Mouse (Mus musculus) Patski (cell line): Measurements from ENCODE around the gene Zfp512b. TPM values are rescaled to one million over a fixed set of nuclear protein-coding genes. Genes with fewer than 3 reads are reported as not detected.

Experiments used
- ATAC-seq: fragments of 100-300 bp; one replicate; pipeline ENCODE4 v1.8.0; 2021
- CTCF ChIA-PET: fragments of 350-600 bp; sonication (Branson Sonifier 250); formaldehyde crosslinking; loops from one replicate; lab custom pipeline; 2022; ENCODE audit warnings: inconsistent platforms; lab: Charles Lee
- POLR2A ChIA-PET: fragments of 350-600 bp; sonication (Branson Sonifier 250); formaldehyde crosslinking; loops from one replicate; lab custom pipeline; 2022; ENCODE audit warnings: antibody characterized with exemption, inconsistent platforms; lab: Charles Lee
- DNase-seq: peaks from one replicate; pipeline ENCODE4 v3.0.0-alpha.2; 2011; ENCODE audit warnings: low read depth, low spot score
- H3K27me3 ChIP-seq: fragments of 371-371 bp; one replicate; pipeline ENCODE4 v1.5.1; 2021
- CTCF ChIP-seq: fragments of 100-300 bp; IDR thresholded peaks from one replicate; pipeline ENCODE4 v1.5.1; 2021
- in situ Hi-C: fragments of 300-500 bp; cut with MboI; formaldehyde crosslinking; loops from 3 replicates; pipeline ENCODE4 v1.11.1; 2018; ENCODE audit warnings: low pct_unique_long_range_greater_than_20kb, mixed read lengths
- polyA plus RNA-seq: library from polyadenylated mRNA; unstranded; gene quantifications from one replicate; pipeline ENCODE4 v1.2.3, GENCODE M21; 2021

Gene Zfp512b
- polyA plus RNA-seq, 1 experiment from 2014 or later, result 63.1 TPM

GRCm38 (mm10) chr2:181577126-181577525 lies 15.5 kb downstream of the Zfp512b start:
- no peak for DNase-seq
- POLR2A ChIA-PET, result interaction anchor here (1.2 kb wide), 1 partner anchor 55 kb away, joined by 4 read pairs; no protein-coding TSS in a partner anchor
- TF ChIP-seq CTCF, result no peak
- ATAC-seq, result no peak
- in situ Hi-C loops, result loop anchor here (5.0 to 25.0 kb wide), 2 partner anchors 185 to 1365 kb away; no protein-coding TSS in a partner anchor
- H3K27me3 ChIP-seq, result no peaks in the 10 kb centered on the region
- CTCF ChIA-PET, result interaction anchor here (0.9 to 6.9 kb wide), 4 partner anchors 9 to 166 kb away, joined by 3 to 69 read pairs (median 9); no protein-coding TSS in a partner anchor

DNA sequence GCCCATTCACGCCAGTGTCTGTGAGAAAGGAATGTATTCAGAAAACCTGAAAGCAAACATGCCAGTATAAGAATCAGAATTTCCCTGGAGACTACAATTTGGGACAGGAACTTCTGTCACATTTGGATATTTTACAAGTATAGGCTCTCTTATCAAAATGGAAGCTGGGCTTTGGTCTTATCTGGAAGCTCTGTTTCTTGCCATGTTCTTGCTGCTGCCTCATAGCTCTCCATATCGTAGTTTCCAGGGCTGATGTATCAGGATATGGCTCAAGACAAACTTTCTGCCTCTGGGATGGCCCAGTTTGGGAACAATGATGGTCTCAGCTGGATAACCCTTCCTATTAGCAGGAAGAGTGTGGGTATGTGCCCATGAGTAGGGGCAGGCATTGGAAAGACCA lies 16.0 kb downstream of the Zfp512b start:
- no peaks in the 10 kb centered on the region for H3K27me3 ChIP-seq
- ChIA-PET POLR2A (interaction anchor here (1.2 kb wide), 1 partner anchor 54 kb away, joined by 4 read pairs; no protein-coding TSS in a partner anchor), CTCF (interaction anchor here (1.9 to 6.9 kb wide), 2 partner anchors 8 to 54 kb away, joined by 10 to 69 read pairs; no protein-coding TSS in a partner anchor)
- in situ Hi-C loops, result loop anchor here (5.0 to 25.0 kb wide), 2 partner anchors 184 to 1364 kb away; no protein-coding TSS in a partner anchor
- ATAC-seq (no peak), DNase-seq (no peak)
- no peak for TF ChIP-seq CTCF

DNA sequence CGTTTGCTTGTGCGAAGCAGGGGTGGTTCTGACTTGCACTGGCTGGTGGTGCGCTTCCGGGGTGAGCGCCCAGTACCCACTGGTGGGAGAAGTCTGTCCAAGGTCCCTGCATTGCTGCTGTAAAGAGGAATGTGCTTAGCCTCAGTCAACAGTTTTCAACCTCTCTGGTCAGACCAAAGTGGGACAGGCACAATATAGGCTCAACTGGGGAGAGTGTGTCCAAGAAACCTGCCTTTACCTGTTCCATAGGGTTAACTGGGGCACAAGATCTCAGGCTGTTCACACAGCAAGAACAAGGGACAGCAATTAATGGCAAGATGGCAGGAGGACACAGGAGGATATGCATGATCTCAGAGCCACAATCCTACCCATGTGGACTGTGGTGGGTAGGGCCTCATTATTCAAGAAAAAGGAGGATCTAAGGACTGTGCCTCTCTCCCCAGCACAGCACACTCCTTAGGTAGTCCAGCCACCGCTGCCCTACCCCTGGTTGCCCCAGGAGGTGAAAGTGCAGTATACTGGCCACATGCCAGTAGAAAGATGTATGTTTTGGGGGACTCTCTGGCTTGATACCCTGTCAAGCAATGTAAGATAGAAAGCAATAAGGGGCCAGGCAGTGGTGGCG lies 17.6 kb downstream of the Zfp512b start:
- CTCF ChIA-PET, result no interaction called here
- POLR2A ChIA-PET, result no interaction called here
- ATAC-seq, result no peak

DNA sequence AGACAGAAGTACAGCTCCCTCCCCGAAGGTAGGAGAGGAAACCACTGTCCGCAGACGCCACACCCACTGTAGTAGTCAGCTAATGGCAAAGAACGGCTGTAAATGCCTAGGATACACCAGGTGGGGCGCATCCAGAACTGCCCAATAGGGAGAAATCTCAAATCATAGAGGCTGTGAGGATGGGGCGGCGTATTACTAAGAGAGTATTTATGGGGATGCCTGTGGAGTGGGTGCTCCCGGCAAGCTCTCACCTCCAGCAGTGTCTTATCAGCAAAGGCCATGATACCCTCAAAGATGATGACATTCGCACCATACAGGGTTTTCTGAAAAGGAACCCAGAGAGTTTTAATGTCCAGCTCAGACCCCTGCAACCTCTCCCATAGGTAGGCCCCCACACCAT lies 18.6 kb downstream of the Zfp512b start:
- ChIA-PET CTCF (interaction anchor here (1.2 to 2.3 kb wide), 2 partner anchors 20 to 51 kb away, joined by 3 to 10 read pairs; no protein-coding TSS in a partner anchor), POLR2A (interaction anchor here (0.8 to 1.6 kb wide), 2 partner anchors 30 to 33 kb away, joined by 3 to 5 read pairs; no protein-coding TSS in a partner anchor)
- DNase-seq, result no peak
- in situ Hi-C loops, result no loop called here
- no peaks in the 10 kb centered on the region for H3K27me3 ChIP-seq
- no peak for TF ChIP-seq CTCF
- ATAC-seq, result no peak

More for the DNA sequence above, 17.6 kb downstream of the Zfp512b start:
- no peaks in the 10 kb centered on the region for H3K27me3 ChIP-seq
- DNase-seq, result no peak
- in situ Hi-C loops, result loop anchor here (5.0 to 25.0 kb wide), 2 partner anchors 183 to 1363 kb away; no protein-coding TSS in a partner anchor
- no peak for TF ChIP-seq CTCF

GRCm38 (mm10) chr2:181572921-181573920 lies 19.4 kb downstream of the Zfp512b start:
- POLR2A ChIA-PET, result interaction anchor here (0.8 to 1.6 kb wide), 2 partner anchors 29 to 33 kb away, joined by 3 to 5 read pairs; no protein-coding TSS in a partner anchor
- CTCF ChIA-PET, result interaction anchor here (1.2 to 2.3 kb wide), 2 partner anchors 19 to 51 kb away, joined by 3 to 10 read pairs; no protein-coding TSS in a partner anchor
- TF ChIP-seq CTCF, result no peak
- in situ Hi-C loops, result no loop called here
- ATAC-seq (no peak), DNase-seq (no peak)
- no peaks in the 10 kb centered on the region for H3K27me3 ChIP-seq

DNA sequence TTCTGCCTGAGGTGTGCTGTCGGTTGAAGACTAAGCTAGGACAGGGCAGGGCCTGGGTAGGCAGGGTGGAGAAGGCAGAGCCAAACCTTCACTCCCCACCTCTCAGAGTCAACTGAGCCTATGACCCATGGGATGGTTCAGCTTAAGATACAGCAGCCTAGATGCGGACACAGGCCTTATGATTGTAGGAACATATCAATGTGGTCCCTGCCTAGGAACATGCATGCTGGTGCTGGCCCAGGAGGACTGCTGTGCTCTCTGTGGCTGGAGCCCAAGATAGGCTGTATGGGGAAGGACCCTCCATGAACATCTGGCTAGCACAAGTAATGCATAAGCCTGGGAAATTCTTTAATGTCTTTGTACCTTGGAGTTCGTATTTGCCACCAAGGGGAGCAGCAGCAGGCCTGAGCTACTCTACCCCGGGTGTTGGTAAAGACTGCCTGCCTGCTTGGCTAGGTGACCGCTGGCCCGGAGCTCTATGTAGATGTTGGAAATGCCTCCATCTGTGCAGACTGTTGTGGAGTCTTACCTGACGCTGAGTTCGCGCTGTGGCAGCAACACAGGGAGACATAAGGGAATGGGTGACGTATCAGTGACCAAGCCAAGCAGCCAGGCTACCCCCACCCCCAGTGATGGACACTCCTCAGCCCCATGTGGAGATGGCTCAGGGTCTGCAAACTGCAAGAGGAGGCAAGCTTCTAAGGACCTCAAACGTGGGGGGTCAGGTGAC lies 20.5 kb downstream of the Zfp512b start:
- ChIA-PET POLR2A (interaction anchor here (0.5 to 0.9 kb wide), 2 partner anchors 47 to 79 kb away, joined by 3 read pairs; partner anchors contain the start of gene Abhd16b), CTCF (interaction anchor here (1.4 to 7.8 kb wide), 3 partner anchors 7 to 50 kb away, joined by 5 to 69 read pairs (median 10); no protein-coding TSS in a partner anchor)
- H3K27me3 ChIP-seq, result no peaks in the 10 kb centered on the region
- TF ChIP-seq CTCF, result no peak
- DNase-seq (no peak), ATAC-seq (no peak)
- in situ Hi-C loops, result no loop called here

GRCm38 (mm10) chr2:181570921-181571595 lies 21.5 kb downstream of the Zfp512b start:
- H3K27me3 ChIP-seq, result no peaks in the 10 kb centered on the region
- DNase-seq (no peak), ATAC-seq (no peak)
- TF ChIP-seq CTCF, result no peak
- CTCF ChIA-PET, result interaction anchor here (1.0 to 7.8 kb wide), 3 partner anchors 8 to 48 kb away, joined by 3 to 69 read pairs (median 5); no protein-coding TSS in a partner anchor
- in situ Hi-C loops, result no loop called here
- POLR2A ChIA-PET, result interaction anchor here (0.9 kb wide), 1 partner anchor 46 kb away, joined by 3 read pairs; no protein-coding TSS in a partner anchor

- DNase-seq, result no peak
- no peak for ATAC-seq
- in situ Hi-C loops, result no loop called here
- TF ChIP-seq CTCF, result no peak
- H3K27me3 ChIP-seq, result no peaks in the 10 kb centered on the region
- ChIA-PET POLR2A (interaction anchor here (2.5 kb wide), 1 partner anchor 8 kb away, joined by 9 read pairs; no protein-coding TSS in a partner anchor), CTCF (interaction anchor here (1.0 to 7.8 kb wide), 3 partner anchors 9 to 48 kb away, joined by 3 to 69 read pairs (median 5); no protein-coding TSS in a partner anchor)
Observed at GRCm38 (mm10) chr2:181570375-181570774, 22.2 kb downstream of the Zfp512b start.
